ENCODE assay signal across 18 mouse cellular contexts in the genomic region with DNA sequence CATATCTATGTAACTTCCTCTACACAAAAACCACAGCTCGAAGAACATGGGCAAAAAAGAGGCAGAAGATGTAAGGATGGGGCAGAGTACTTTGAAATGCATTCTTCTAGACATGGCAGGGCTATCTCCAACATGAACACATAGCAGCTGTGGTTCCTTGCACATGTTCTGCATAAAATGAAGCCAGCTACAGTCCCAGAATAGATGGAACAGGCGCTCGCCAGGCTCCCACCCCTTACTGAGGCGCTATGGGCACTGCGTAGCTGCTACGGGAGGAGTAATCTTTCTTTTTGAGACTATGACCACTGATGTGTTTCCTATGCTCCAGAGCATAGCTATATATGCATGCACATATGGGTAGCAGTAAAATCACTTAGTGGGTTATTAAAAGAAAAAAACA. TPM values are rescaled to one million over a fixed set of nuclear protein-coding genes. Genes with fewer than 3 reads are reported as not detected.
"Had no signal": no experiment of that assay in that cellular context is flagged by ENCODE, and none has a peak within 500 bp of the region (broad histone marks: within the 10 kb centered on the region; RNA-seq: fewer than 3 reads in every experiment).

No protein-coding gene starts in this region.

- H3K27ac ChIP-seq: liver, embryonic 13.5 days; midbrain, embryonic 12.5 days; midbrain, embryonic 15.5 days; neural tube, embryonic 12.5 days; neural tube, embryonic 15.5 days; stomach, embryonic 15.5 days had no signal

- H3K4me3 ChIP-seq: liver, embryonic 13.5 days; midbrain, embryonic 12.5 days; midbrain, embryonic 15.5 days; neural tube, embryonic 12.5 days; neural tube, embryonic 15.5 days; stomach, embryonic 15.5 days had no signal

- DNase-seq: kidney, adult 18-20 months; kidney, adult 9 months; kidney, postnatal 14 days; kidney, postnatal 4 days; liver, embryonic 13.5 days; lung, adult 2 months; lung, postnatal 14 days; lung, postnatal 4 days; spleen, adult 18-20 months; thymus, postnatal 25 days had no signal

- ATAC-seq: intestine, embryonic 16.5 days; midbrain, embryonic 15.5 days had no signal

RNA-seq across cellular contexts. Expression of gene Cdh20, which starts 36.4 kb away (rescaled TPM):
- total RNA-seq: liver, adult 2 months; megakaryocyte progenitor cell, adult 5-6 weeks had no signal
